Mouse (Mus musculus) thymus, postnatal 10 days (tissue): ENCODE data around the gene Itpripl2.
A peak's percentile ranks its signal among the peaks of the same experiment; 100 is the strongest.

Experiments used
- DNase-seq, 2 experiments: peaks; one replicate each; pipeline ENCODE4 v3.0.0; 2021; ENCODE audit warnings: low spot score in 2 of 2

Gene Itpripl2

GRCm38 (mm10) chr7:118488060-118488664, 3.6 kb downstream of the Itpripl2 start:
- DNase-seq, result no peak

- DNase-seq, result no peak
Observed at GRCm38 (mm10) chr7:118486917-118487316, 4.9 kb downstream of the Itpripl2 start.

GRCm38 (mm10) chr7:118483996-118484395, 7.8 kb downstream of the Itpripl2 start:
- no peak for DNase-seq

- no peak for DNase-seq
Observed at GRCm38 (mm10) chr7:118482001-118482400, 9.8 kb downstream of the Itpripl2 start.

- DNase-seq, result no peak
Observed at GRCm38 (mm10) chr7:118481047-118481810, 10.5 kb downstream of the Itpripl2 start.

GRCm38 (mm10) chr7:118480160-118480709, 11.5 kb downstream of the Itpripl2 start:
- no peak for DNase-seq

GRCm38 (mm10) chr7:118478835-118479312, 12.9 kb downstream of the Itpripl2 start:
- no peak for DNase-seq

- no peak for DNase-seq
Observed at GRCm38 (mm10) chr7:118476428-118476827, 15.3 kb downstream of the Itpripl2 start.

GRCm38 (mm10) chr7:118475008-118475705, 16.6 kb downstream of the Itpripl2 start:
- DNase-seq, result no peak

- DNase-seq, result no peak
Observed at GRCm38 (mm10) chr7:118472886-118473285, 18.9 kb downstream of the Itpripl2 start.

GRCm38 (mm10) chr7:118468060-118468459, 23.7 kb downstream of the Itpripl2 start:
- DNase-seq, result no peak

GRCm38 (mm10) chr7:118464432-118464831, 27.3 kb downstream of the Itpripl2 start:
- DNase-seq, result no peak

- DNase-seq, result no peak
Observed at GRCm38 (mm10) chr7:118462818-118463762, 28.7 kb downstream of the Itpripl2 start.

GRCm38 (mm10) chr7:118461400-118462136, 30.2 kb downstream of the Itpripl2 start:
- DNase-seq, result no peak

- DNase-seq, result no peak
Observed at GRCm38 (mm10) chr7:118453722-118454121, 38.1 kb downstream of the Itpripl2 start.

- DNase-seq, result no peak
Observed at GRCm38 (mm10) chr7:118452940-118453339, 38.8 kb downstream of the Itpripl2 start.

GRCm38 (mm10) chr7:118448134-118448967, 43.4 kb downstream of the Itpripl2 start, which contains the start of gene Syt17:
Gene Syt17, minus strand, starts transcription at chr7:118448222.
- peak in 1 of 2 experiments; percentile 12 for DNase-seq

- no peak for DNase-seq
Observed at GRCm38 (mm10) chr7:118447291-118448133, 44.3 kb downstream of the Itpripl2 start.
